Mouse (Mus musculus): Measurements from ENCODE around the gene Ticam1. TPM values are rescaled to one million over a fixed set of nuclear protein-coding genes. Genes with fewer than 3 reads are reported as not detected.
A peak's percentile ranks its signal among the peaks of the same experiment; 100 is the strongest.

Gene Ticam1
- polyA plus RNA-seq, 1 experiment from 2014 or later: 2.4 TPM

- Histone ChIP-seq H3K36me3 (ENCODE audit: control insufficient read depth, insufficient read depth, low read length) (no peaks in the 10 kb centered on the region), H3K9ac (ENCODE audit: low read length) (no peak within 1 kb of the TSS; the same call in 1 of the 2 replicates), H3K4me1 (ENCODE audit: control insufficient read depth, insufficient read depth, low read length) (peaks cover 10% of the 10 kb centered on the region), H3K27me3 (ENCODE audit: control insufficient read depth, insufficient read depth, low read length) (no peaks in the 10 kb centered on the region), H3K27ac (ENCODE audit: low read depth, low read length) (no peak within 1 kb of the TSS), H3K4me2 (ENCODE audit: low read depth) (no peak within 1 kb of the TSS), H3K4me3 (ENCODE audit: low read depth, low read length) (no peak within 1 kb of the TSS), H3K9me3 (ENCODE audit: control insufficient read depth, low read length) (no peaks in the 10 kb centered on the region)
- DNase-seq (ENCODE audit: low spot score) (no peak), ATAC-seq (ENCODE audit: insufficient read depth, low FRiP score, low TSS enrichment) (no peak)
- 79% methylated on average over 4 of the region's 4 CpGs for WGBS
Observed at GRCm38 (mm10) chr17:56292531-56293222, 16.1 kb upstream of the Ticam1 start, which contains the start of gene Plin3. TSS of gene Plin3 (minus strand) at chr17:56292873.

GRCm38 (mm10) chr17:56291826-56292475 is 15.4 kb upstream of the Ticam1 start:
- peaks cover 10% of the 10 kb centered on the region for H3K4me1 ChIP-seq (ENCODE audit: control insufficient read depth, insufficient read depth, low read length)
- no peak overlapping the region for H3K4me3 ChIP-seq (ENCODE audit: low read depth, low read length)
- no peaks in the 10 kb centered on the region for H3K9me3 ChIP-seq (ENCODE audit: control insufficient read depth, low read length)
- no peaks in the 10 kb centered on the region for H3K27me3 ChIP-seq (ENCODE audit: control insufficient read depth, insufficient read depth, low read length)
- ATAC-seq (ENCODE audit: insufficient read depth, low FRiP score, low TSS enrichment): no peak
- H3K9ac ChIP-seq (ENCODE audit: low read length): peak overlapping the region; percentile 55; the same call in 1 of the 2 replicates
- 70% methylated on average over 7 of the region's 7 CpGs for WGBS
- peak overlapping the region; percentile 41; the same call in 1 of the 2 replicates for H3K4me2 ChIP-seq (ENCODE audit: low read depth)
- no peak overlapping the region for H3K27ac ChIP-seq (ENCODE audit: low read depth, low read length)
- H3K36me3 ChIP-seq (ENCODE audit: control insufficient read depth, insufficient read depth, low read length): no peaks in the 10 kb centered on the region
- no peak for DNase-seq (ENCODE audit: low spot score)

- ATAC-seq (ENCODE audit: insufficient read depth, low FRiP score, low TSS enrichment): peak; percentile 78
- Histone ChIP-seq H3K27ac (ENCODE audit: low read depth, low read length) (0 out of 2 replicates have a peak overlapping the region, but pooled peaks have one; percentile 35), H3K27me3 (ENCODE audit: control insufficient read depth, insufficient read depth, low read length) (no peaks in the 10 kb centered on the region), H3K4me3 (ENCODE audit: low read depth, low read length) (no peak overlapping the region; the same call in 1 of the 2 replicates), H3K36me3 (ENCODE audit: control insufficient read depth, insufficient read depth, low read length) (no peaks in the 10 kb centered on the region; the same call in 1 of the 2 replicates), H3K4me1 (ENCODE audit: control insufficient read depth, insufficient read depth, low read length) (peaks cover 10% of the 10 kb centered on the region), H3K9me3 (ENCODE audit: control insufficient read depth, low read length) (no peaks in the 10 kb centered on the region), H3K9ac (ENCODE audit: low read length) (peak overlapping the region; percentile 55), H3K4me2 (ENCODE audit: low read depth) (peak overlapping the region; percentile 41)
- WGBS: 1% methylated on average over 16 of the region's 16 CpGs
- DNase-seq (ENCODE audit: low spot score): peak; percentile 91
Observed at GRCm38 (mm10) chr17:56291171-56291511, 14.6 kb upstream of the Ticam1 start.

- peaks cover 10% of the 10 kb centered on the region for H3K4me1 ChIP-seq (ENCODE audit: control insufficient read depth, insufficient read depth, low read length)
- peak overlapping the region; percentile 63 for H3K4me2 ChIP-seq (ENCODE audit: low read depth)
- H3K27ac ChIP-seq (ENCODE audit: low read depth, low read length): 0 out of 2 replicates have a peak overlapping the region, but pooled peaks have one; percentile 35
- H3K36me3 ChIP-seq (ENCODE audit: control insufficient read depth, insufficient read depth, low read length): peaks cover 2% of the 10 kb centered on the region; the same call in 1 of the 2 replicates
- peak overlapping the region; percentile 48 for H3K9ac ChIP-seq (ENCODE audit: low read length)
- H3K4me3 ChIP-seq (ENCODE audit: low read depth, low read length): peak overlapping the region; percentile 42
- no peaks in the 10 kb centered on the region for H3K9me3 ChIP-seq (ENCODE audit: control insufficient read depth, low read length)
- peak; percentile 75 for ATAC-seq (ENCODE audit: insufficient read depth, low FRiP score, low TSS enrichment)
- 3% methylated on average over 17 of the region's 17 CpGs for WGBS
- no peaks in the 10 kb centered on the region for H3K27me3 ChIP-seq (ENCODE audit: control insufficient read depth, insufficient read depth, low read length)
- peak; percentile 90 for DNase-seq (ENCODE audit: low spot score)
Observed at GRCm38 (mm10) chr17:56290388-56291170, 14.0 kb upstream of the Ticam1 start.

GRCm38 (mm10) chr17:56289371-56290331 is 13.1 kb upstream of the Ticam1 start:
- H3K9ac ChIP-seq (ENCODE audit: low read length): peak overlapping the region; percentile 48
- DNase-seq (ENCODE audit: low spot score) (peak; percentile 64), ATAC-seq (ENCODE audit: insufficient read depth, low FRiP score, low TSS enrichment) (no peak)
- peak overlapping the region; percentile 58; the same call in 1 of the 2 replicates for H3K27ac ChIP-seq (ENCODE audit: low read depth, low read length)
- peak overlapping the region; percentile 63 for H3K4me2 ChIP-seq (ENCODE audit: low read depth)
- H3K27me3 ChIP-seq (ENCODE audit: control insufficient read depth, insufficient read depth, low read length): no peaks in the 10 kb centered on the region
- H3K4me1 ChIP-seq (ENCODE audit: control insufficient read depth, insufficient read depth, low read length): peaks cover 10% of the 10 kb centered on the region
- no peaks in the 10 kb centered on the region for H3K9me3 ChIP-seq (ENCODE audit: control insufficient read depth, low read length)
- H3K4me3 ChIP-seq (ENCODE audit: low read depth, low read length): peak overlapping the region; percentile 42
- WGBS: 3% methylated on average over 23 of the region's 23 CpGs
- H3K36me3 ChIP-seq (ENCODE audit: control insufficient read depth, insufficient read depth, low read length): peaks cover 2% of the 10 kb centered on the region

GRCm38 (mm10) chr17:56288866-56289265 is 12.3 kb upstream of the Ticam1 start:
- Histone ChIP-seq H3K4me3 (ENCODE audit: low read depth, low read length) (no peak overlapping the region), H3K4me1 (ENCODE audit: control insufficient read depth, insufficient read depth, low read length) (peaks cover 10% of the 10 kb centered on the region), H3K9ac (ENCODE audit: low read length) (no peak overlapping the region), H3K4me2 (ENCODE audit: low read depth) (peak overlapping the region; percentile 63), H3K36me3 (ENCODE audit: control insufficient read depth, insufficient read depth, low read length) (peaks cover 2% of the 10 kb centered on the region), H3K27me3 (ENCODE audit: control insufficient read depth, insufficient read depth, low read length) (no peaks in the 10 kb centered on the region), H3K27ac (ENCODE audit: low read depth, low read length) (no peak overlapping the region), H3K9me3 (ENCODE audit: control insufficient read depth, low read length) (no peaks in the 10 kb centered on the region)
- 53% methylated on average over 3 of the region's 3 CpGs for WGBS
- DNase-seq (ENCODE audit: low spot score) (no peak), ATAC-seq (ENCODE audit: insufficient read depth, low FRiP score, low TSS enrichment) (no peak)

- 72% methylated on average over 3 of the region's 3 CpGs for WGBS
- Histone ChIP-seq H3K27ac (ENCODE audit: low read depth, low read length) (no peak overlapping the region), H3K36me3 (ENCODE audit: control insufficient read depth, insufficient read depth, low read length) (peaks cover 2% of the 10 kb centered on the region), H3K4me2 (ENCODE audit: low read depth) (no peak overlapping the region), H3K9me3 (ENCODE audit: control insufficient read depth, low read length) (no peaks in the 10 kb centered on the region), H3K4me3 (ENCODE audit: low read depth, low read length) (no peak overlapping the region), H3K9ac (ENCODE audit: low read length) (no peak overlapping the region; the same call in 1 of the 2 replicates), H3K27me3 (ENCODE audit: control insufficient read depth, insufficient read depth, low read length) (no peaks in the 10 kb centered on the region), H3K4me1 (ENCODE audit: control insufficient read depth, insufficient read depth, low read length) (peaks cover 10% of the 10 kb centered on the region)
- DNase-seq (ENCODE audit: low spot score) (no peak), ATAC-seq (ENCODE audit: insufficient read depth, low FRiP score, low TSS enrichment) (no peak)
Observed at GRCm38 (mm10) chr17:56287830-56288229, 11.2 kb upstream of the Ticam1 start.

GRCm38 (mm10) chr17:56285995-56286394 is 9.4 kb upstream of the Ticam1 start:
- peaks cover 4% of the 10 kb centered on the region for H3K36me3 ChIP-seq (ENCODE audit: control insufficient read depth, insufficient read depth, low read length)
- H3K27me3 ChIP-seq (ENCODE audit: control insufficient read depth, insufficient read depth, low read length): no peaks in the 10 kb centered on the region
- no peaks in the 10 kb centered on the region for H3K9me3 ChIP-seq (ENCODE audit: control insufficient read depth, low read length)
- peaks cover 10% of the 10 kb centered on the region for H3K4me1 ChIP-seq (ENCODE audit: control insufficient read depth, insufficient read depth, low read length)
- H3K4me3 ChIP-seq (ENCODE audit: low read depth, low read length): no peak overlapping the region
- H3K9ac ChIP-seq (ENCODE audit: low read length): no peak overlapping the region
- WGBS: 94% methylated on average over 11 of the region's 11 CpGs
- no peak overlapping the region for H3K4me2 ChIP-seq (ENCODE audit: low read depth)
- no peak for ATAC-seq (ENCODE audit: insufficient read depth, low FRiP score, low TSS enrichment)
- no peak overlapping the region for H3K27ac ChIP-seq (ENCODE audit: low read depth, low read length)
- DNase-seq (ENCODE audit: low spot score): no peak
